ENCODE assay signal across 27 mouse cellular contexts in the genomic region with DNA sequence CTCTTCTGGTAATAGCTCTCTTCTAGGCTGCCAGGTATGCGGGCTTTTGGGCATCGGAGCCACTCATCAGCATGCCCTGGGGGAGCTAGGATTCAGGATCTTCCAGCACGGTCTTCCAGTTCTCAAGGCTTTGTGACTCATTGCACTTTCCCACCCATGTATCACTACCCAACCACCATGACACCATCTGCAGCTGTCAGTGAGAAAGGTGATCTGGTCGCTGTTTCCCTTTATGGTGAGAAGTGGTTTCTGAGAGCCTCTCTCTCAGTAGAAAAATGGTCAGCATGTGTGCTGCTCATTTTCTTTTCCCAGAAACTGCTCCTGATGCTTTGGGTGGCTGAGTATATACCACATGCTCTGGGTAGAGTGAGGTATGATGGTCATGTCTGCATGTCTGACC. TPM values are rescaled to one million over a fixed set of nuclear protein-coding genes. Genes with fewer than 3 reads are reported as not detected.
"Had no signal": no experiment of that assay in that cellular context is flagged by ENCODE, and none has a peak within 500 bp of the region (broad histone marks: within the 10 kb centered on the region; RNA-seq: fewer than 3 reads in every experiment).

No protein-coding gene starts in this region.

- H3K4me2 ChIP-seq: heart, embryonic 12.5 days; hindbrain, embryonic 12.5 days; hindbrain, embryonic 14.5 days; intestine, embryonic 15.5 days; limb, embryonic 13.5 days; limb, embryonic 15.5 days; liver, embryonic 12.5 days had no signal

- H3K4me1 ChIP-seq: hindbrain, embryonic 10.5 days; hindbrain, embryonic 12.5 days had no signal

- H3K4me3 ChIP-seq: heart, adult 2 months; heart, embryonic 12.5 days; hindbrain, embryonic 10.5 days; hindbrain, embryonic 12.5 days; intestine, embryonic 15.5 days; layer of hippocampus, adult 2 months; left cerebral cortex, adult 2 months; limb, embryonic 13.5 days; limb, embryonic 15.5 days; liver, embryonic 12.5 days had no signal

- H3K27me3 ChIP-seq: heart, embryonic 12.5 days; hindbrain, embryonic 12.5 days; intestine, embryonic 15.5 days; limb, embryonic 13.5 days; limb, embryonic 15.5 days; liver, embryonic 12.5 days had no signal

- ATAC-seq: hindbrain, embryonic 16.5 days; inflammation-experienced regulatory T-cells, adult 6 months; intestine, embryonic 15.5 days; intestine, postnatal 0 days; liver, embryonic 12.5 days had no signal

- H3K9ac ChIP-seq: heart, embryonic 12.5 days; hindbrain, embryonic 12.5 days; hindbrain, embryonic 14.5 days; intestine, embryonic 15.5 days; limb, embryonic 13.5 days; limb, embryonic 15.5 days; liver, embryonic 12.5 days; liver, embryonic 14.5 days had no signal

- H3K9me3 ChIP-seq: heart, embryonic 12.5 days; hindbrain, embryonic 10.5 days; hindbrain, embryonic 12.5 days; intestine, embryonic 15.5 days; limb, embryonic 13.5 days; limb, embryonic 15.5 days; liver, embryonic 12.5 days had no signal

- DNase-seq: gastrocnemius, postnatal 14 days; gastrocnemius, postnatal 36 days; heart, adult 11 months; heart, adult 2 months; heart, postnatal 10 days; heart, postnatal 4 days; kidney, adult 18-20 months; kidney, adult 8-10 months; kidney, postnatal 10 days; kidney, postnatal 25 days; kidney, postnatal 4 days; left cerebral cortex, postnatal 4 days had no signal

- H3K27ac ChIP-seq: heart, adult 2 months; hindbrain, embryonic 10.5 days; hindbrain, embryonic 12.5 days; hindbrain, embryonic 14.5 days; intestine, embryonic 15.5 days; layer of hippocampus, adult 2 months; left cerebral cortex, adult 2 months; limb, embryonic 13.5 days; limb, embryonic 15.5 days; liver, embryonic 12.5 days; liver, embryonic 14.5 days had no signal

RNA-seq across cellular contexts. Expression of a gene that starts 17.0 kb away (rescaled TPM):
- total RNA-seq: liver, adult 2 months had no signal
